Mouse (Mus musculus) ES-Bruce4 (cell line): ENCODE measurements around the gene Dazap2. TPM values are rescaled to one million over a fixed set of nuclear protein-coding genes. Genes with fewer than 3 reads are reported as not detected.

ENCODE experiments used
- H3K27ac ChIP-seq: 2 replicates; pipeline ENCODE4 v1.5.1; 2012; ENCODE audit warnings: low read length, inconsistent platforms; ENCODE audit not compliant: insufficient read depth
- H3K27me3 ChIP-seq: 2 replicates; pipeline ENCODE4 v1.6.1; 2012; ENCODE audit warnings: mild to moderate bottlenecking, low read length, inconsistent platforms; ENCODE audit not compliant: control insufficient read depth, poor library complexity, insufficient read depth, severe bottlenecking
- H3K36me3 ChIP-seq: 2 replicates; pipeline ENCODE4 v1.6.1; 2012; ENCODE audit warnings: inconsistent platforms, mild to moderate bottlenecking, low read length, moderate library complexity; ENCODE audit not compliant: control insufficient read depth, poor library complexity, insufficient read depth, severe bottlenecking
- H3K4me1 ChIP-seq: one replicate; pipeline ENCODE4 v1.8.1; 2011; ENCODE audit warnings: low read length; ENCODE audit not compliant: control insufficient read depth, insufficient read depth
- H3K4me3 ChIP-seq: 2 replicates; pipeline ENCODE4 v1.5.1; 2011; ENCODE audit warnings: low read depth, mild to moderate bottlenecking, low read length
- H3K9ac ChIP-seq: 2 replicates; pipeline ENCODE4 v1.6.1; 2012; ENCODE audit warnings: low read depth, mild to moderate bottlenecking, inconsistent platforms; ENCODE audit not compliant: poor library complexity, severe bottlenecking
- H3K9me3 ChIP-seq: replicated peaks from 2 replicates; pipeline ENCODE4 v1.6.1; 2012; ENCODE audit warnings: mild to moderate bottlenecking, low read length, inconsistent platforms; ENCODE audit not compliant: control insufficient read depth, poor library complexity, insufficient read depth, severe bottlenecking
- CTCF ChIP-seq: IDR thresholded peaks from one replicate; pipeline ENCODE4 v1.8.1; 2011; ENCODE audit warnings: low read depth, low read length
- EP300 ChIP-seq: IDR thresholded peaks from 2 replicates; pipeline ENCODE4 v1.6.1; 2011; ENCODE audit warnings: low read depth, low read length; ENCODE audit not compliant: insufficient read depth
- POLR2A ChIP-seq: IDR thresholded peaks from one replicate; pipeline ENCODE4 v1.8.1; 2011; ENCODE audit warnings: low read length; ENCODE audit not compliant: insufficient read depth
- polyA plus RNA-seq: library from polyadenylated mRNA; stranded (reverse); fragments of >200 nt; gene quantifications from 2 replicates; pipeline ENCODE4 v1.2.4, GENCODE M21; 2011; ENCODE audit warnings: low read depth; ENCODE audit not compliant: missing spikeins, insufficient read depth, insufficient read length

Dazap2 gene
- polyA plus RNA-seq, 1 experiment = 70.7 TPM

DNA sequence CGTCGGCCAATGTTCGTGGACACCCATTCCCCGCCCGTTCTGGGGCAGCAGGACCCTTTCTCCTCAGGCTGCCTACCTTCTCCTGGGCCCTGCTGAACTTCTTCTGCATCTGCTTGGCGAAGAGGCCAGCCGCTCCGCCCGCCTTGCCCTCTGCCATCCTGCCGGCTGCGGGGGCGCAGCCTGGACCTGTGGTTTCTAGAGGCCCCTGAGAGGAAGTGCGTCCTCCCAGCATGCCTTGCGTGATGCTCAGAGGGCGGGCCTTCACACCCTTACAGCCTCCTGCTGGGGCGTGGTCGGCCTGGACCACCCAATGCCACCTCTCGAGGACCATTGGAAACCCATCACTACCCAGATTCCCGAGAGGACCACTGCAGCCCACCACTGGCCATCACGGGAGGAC, 54.2 kb downstream of the Dazap2 start, which contains the start of gene Bin2:
Gene Bin2, minus strand, starts transcription at position 217 of the 400 bp plus-strand sequence.
- TF ChIP-seq EP300 = 0 out of 2 replicates have a peak, but pooled peaks have one; percentile 4
- peak; percentile 55 for TF ChIP-seq POLR2A
- TF ChIP-seq CTCF = no peak
- H3K4me3 ChIP-seq = peak within 1 kb of the TSS; percentile 80
- H3K4me1 ChIP-seq = peaks cover 1% of the 10 kb centered on the region
- H3K27ac ChIP-seq = no peak within 1 kb of the TSS
- H3K27me3 ChIP-seq = no peaks in the 10 kb centered on the region
- no peaks in the 10 kb centered on the region for H3K9me3 ChIP-seq
- no peaks in the 10 kb centered on the region for H3K36me3 ChIP-seq
- peak within 1 kb of the TSS; percentile 38 for H3K9ac ChIP-seq

DNA sequence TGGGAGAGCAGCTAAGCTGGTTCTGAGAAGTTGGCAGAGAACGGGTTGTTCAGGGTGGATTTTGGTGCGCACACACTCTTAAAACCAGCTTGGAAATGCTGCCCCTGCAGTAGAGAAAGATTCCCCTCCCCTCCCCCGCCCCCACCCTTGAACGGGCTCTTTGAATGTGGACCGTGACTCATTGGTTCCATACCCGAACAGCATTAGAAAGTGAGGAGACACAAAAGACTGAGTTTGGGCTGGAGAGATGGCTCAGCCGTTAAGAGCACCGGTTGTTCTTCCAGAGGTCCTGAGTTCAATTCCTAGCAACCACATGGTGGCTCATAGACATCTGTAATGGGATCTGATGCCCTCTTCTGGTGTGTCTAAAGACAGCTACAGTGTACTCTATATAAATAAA, 54.9 kb downstream of the Dazap2 start:
- H3K4me3 ChIP-seq = no peak overlapping the region
- H3K9me3 ChIP-seq = no peaks in the 10 kb centered on the region
- H3K27ac ChIP-seq = no peak overlapping the region
- H3K4me1 ChIP-seq = peaks cover 1% of the 10 kb centered on the region
- H3K9ac ChIP-seq = no peak overlapping the region
- no peak for TF ChIP-seq CTCF
- no peak for TF ChIP-seq POLR2A
- no peak for TF ChIP-seq EP300
- H3K27me3 ChIP-seq = no peaks in the 10 kb centered on the region
- no peaks in the 10 kb centered on the region for H3K36me3 ChIP-seq

Other genes starting within 250 kb of the Dazap2 start
- gene Gm5475, start 193.2 kb upstream of the Dazap2 start, polyA plus RNA-seq = not detected in 2 replicates
- 24.0 and 29.9 TPM in 2 replicates for gene Slc11a2, start 190.3 kb upstream of the Dazap2 start, polyA plus RNA-seq
- 9.5 and 10.3 TPM in 2 replicates for gene Letmd1, start 146.3 kb upstream of the Dazap2 start, polyA plus RNA-seq
- gene Csrnp2, start 119.9 kb upstream of the Dazap2 start, polyA plus RNA-seq = 6.6 and 6.8 TPM in 2 replicates
- 14.2 and 15.7 TPM in 2 replicates for gene Tfcp2, start 63.3 kb upstream of the Dazap2 start, polyA plus RNA-seq
- gene Pou6f1, start 15.4 kb upstream of the Dazap2 start, polyA plus RNA-seq = 4.9 and 7.3 TPM in 2 replicates
- 36.6 and 45.6 TPM in 2 replicates for gene Smagp, start 21.6 kb downstream of the Dazap2 start, polyA plus RNA-seq
- 15.4 and 30.0 TPM in 2 replicates for gene Bin2, start 54.2 kb downstream of the Dazap2 start, polyA plus RNA-seq
- 2.0 and 2.4 TPM in 2 replicates for gene Cela1, start 72.6 kb downstream of the Dazap2 start, polyA plus RNA-seq
- gene Galnt6, start 114.0 kb downstream of the Dazap2 start, polyA plus RNA-seq = 25.1 and 28.1 TPM in 2 replicates
- gene Slc4a8, start 146.4 kb downstream of the Dazap2 start, polyA plus RNA-seq = 15.6 and 18.7 TPM in 2 replicates